Mouse (Mus musculus): ENCODE data around the gene Myo1e.

GRCm38 (mm10) chr9:70324336-70324735, 117.2 kb downstream of the Myo1e start:
- TF ChIP-seq CTCF (IDR thresholded peaks at IDR 0.05; ENCODE audit: low read depth) (no peak), EP300 (IDR thresholded peaks at IDR 0.05; ENCODE audit: low read depth) (no peak)
